Mouse (Mus musculus) thymus, adult 2 months (tissue): ENCODE measurements around the gene Ahdc1.

Experiments used
- CTCF ChIP-seq: fragments of 200-500 bp; IDR thresholded peaks from 2 replicates; pipeline ENCODE4 v1.5.1; 2012; ENCODE audit warnings: mild to moderate bottlenecking, control low read depth, low read length, moderate library complexity, borderline replicate concordance; ENCODE audit not compliant: control insufficient read depth, poor library complexity, insufficient read depth; ENCODE audit errors: extremely low read depth
- POLR2A ChIP-seq: fragments of 200-500 bp; IDR thresholded peaks from 2 replicates; pipeline ENCODE4 v1.6.1; 2012; ENCODE audit warnings: mild to moderate bottlenecking, low read length, control low read depth, moderate library complexity; ENCODE audit not compliant: control insufficient read depth, poor library complexity, insufficient read depth; ENCODE audit errors: extremely low read depth

DNA sequence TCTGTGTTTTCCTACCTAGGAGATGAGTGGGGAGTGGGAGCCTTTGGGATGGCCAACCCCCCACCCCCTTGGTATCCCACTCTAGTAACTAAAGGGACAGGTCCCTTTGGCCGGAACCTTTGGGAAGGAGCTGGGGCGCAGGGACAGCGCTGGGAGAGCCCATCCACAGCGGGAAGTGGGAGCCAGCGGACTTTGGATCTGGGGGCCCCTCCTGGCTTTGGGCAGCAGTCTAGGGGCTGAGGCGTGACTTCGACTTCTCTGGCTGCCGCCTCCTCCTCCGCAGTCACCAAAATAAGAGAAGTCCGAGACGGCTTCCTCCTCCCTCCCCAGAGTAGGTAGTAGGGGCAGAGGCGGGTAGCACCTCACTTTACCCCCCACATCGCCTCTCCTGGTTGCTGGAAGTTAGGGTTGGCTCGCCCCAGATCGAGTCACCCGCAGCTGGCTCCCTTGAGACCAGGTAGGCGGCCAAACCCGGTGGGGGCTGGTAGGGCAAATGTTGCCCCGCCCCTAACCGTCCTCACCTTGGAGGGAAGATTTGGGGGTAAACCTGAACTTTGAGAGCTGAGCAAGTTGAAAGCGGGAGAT lies 37.2 kb upstream of the Ahdc1 start, which contains the start of gene Fgr:
- TF ChIP-seq CTCF (no peak), POLR2A (peak; percentile 29; the same call in 1 of the 2 replicates)
